Mouse (Mus musculus): ENCODE measurements at regions not wholly inside any gene's neighbourhood (a gene's known extent, or its start where the extent isn't known, plus 50 kb on each side); places are given as distances from the start of the nearest gene placed in this dataset.

DNA sequence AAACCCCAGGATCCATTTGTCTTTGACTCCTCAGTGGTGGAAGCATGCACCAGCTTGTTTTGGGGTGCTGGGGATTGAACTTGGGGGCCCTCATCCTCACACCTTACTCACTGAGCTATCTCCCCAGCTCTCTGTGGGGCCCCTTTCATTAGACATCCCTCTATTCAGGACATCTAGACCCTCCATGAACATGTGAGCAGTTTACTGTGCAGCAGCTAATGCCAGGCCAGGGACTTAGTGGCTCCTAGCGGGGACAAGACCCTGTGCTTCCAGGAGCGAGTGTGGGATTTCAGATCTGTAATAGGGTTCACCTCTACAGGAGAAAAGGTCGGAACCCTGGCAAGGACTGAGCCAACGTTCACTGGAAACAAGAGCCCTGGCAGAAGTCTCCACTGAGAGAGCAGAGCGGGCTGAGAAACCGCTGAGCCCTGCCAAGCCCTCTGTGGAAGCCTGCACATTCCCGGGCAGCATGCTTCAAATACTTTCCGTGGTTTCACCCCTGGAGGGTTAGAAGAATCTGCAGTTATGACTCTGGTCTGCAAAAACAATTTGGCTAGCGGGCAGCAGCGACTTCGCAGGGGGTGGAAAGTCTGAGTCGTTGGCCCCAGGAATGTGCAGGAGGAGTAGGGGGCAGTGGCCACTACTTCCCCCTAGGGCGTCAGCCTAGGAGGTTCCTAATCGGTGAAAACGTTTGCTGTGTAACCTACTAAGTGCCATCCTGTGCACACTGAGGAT is 125.6 kb downstream of the Smad6 start:
- peak; percentile 79 to 91 for DNase-seq

DNA sequence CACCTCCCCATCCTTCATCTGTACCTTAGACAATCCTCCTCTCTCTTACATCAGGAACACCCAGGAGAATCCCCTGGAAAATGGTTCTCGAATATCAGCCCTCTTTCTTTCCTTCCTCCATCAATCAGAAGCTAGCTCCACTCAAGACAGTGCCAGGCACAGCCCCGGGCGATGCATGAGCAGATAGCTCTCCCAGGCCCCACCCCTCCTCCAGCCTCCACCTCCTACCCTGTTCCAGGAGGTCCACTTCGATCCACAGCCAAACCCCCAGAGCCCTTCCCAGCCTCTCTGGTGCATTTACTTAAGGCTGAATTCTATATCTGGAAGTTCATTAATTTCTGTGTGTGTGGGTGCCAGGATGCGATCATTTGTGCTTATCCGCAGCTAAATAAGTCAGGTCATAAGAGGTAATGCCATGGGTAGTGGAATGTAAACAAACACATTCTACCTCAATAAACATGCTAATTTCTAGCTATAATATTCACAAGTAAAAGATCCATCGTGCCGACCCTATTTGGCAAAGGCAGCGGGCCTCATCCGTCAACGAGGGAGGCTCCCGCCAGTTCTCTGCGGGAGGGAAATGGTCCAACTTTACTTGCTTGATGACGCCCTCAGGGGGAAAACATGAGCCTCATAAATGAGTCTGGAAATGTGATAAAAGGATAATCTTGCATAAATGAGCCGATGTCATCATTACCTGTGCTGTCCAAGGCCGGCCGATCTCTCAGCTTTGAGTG is 129.5 kb downstream of the Smad6 start:
- DNase-seq = peak in 1 of 2 experiments; percentile 52

DNA sequence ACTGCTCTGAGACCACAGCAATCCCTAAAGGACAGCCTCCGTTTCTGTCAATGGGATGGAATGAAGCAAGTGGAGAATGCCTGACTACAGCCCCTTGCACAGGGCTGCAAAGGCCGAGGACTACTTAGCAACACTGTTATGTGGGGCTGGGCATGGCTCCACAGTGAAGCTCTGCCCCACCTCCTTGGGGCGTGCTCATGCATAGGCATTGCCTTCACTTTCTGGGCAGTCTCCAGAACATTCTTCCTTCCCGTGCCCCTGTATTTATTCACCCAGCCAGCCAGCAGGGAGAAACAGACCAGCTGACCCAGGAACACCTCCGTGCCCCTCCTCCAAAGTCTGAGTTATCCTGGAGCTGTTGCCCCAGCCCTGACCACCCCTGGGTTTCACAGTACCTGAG is 131.1 kb downstream of the Smad6 start:
- DNase-seq = peak; percentile 53 to 78

DNA sequence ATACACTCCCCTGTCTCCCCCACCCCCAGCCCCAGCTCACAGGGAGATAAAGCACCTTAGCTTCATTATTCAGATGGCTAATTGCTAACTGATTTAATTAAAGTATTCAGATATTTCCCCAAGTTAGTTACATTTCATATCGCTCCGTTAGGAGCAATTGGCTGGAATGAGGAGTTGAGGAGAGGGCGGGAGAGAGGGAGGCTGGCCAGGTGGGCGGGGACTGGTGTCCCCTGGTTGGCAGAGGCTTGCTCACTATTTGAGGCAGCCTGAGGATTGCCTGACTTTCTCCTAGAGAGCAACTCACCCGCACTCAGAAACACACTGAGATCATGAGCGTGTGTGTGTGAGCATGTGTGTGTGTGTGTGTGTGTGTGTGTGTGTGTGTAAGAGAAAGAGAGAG is 131.8 kb upstream of the Smad3 start:
- DNase-seq = peak in 1 of 2 experiments; percentile 42

DNA sequence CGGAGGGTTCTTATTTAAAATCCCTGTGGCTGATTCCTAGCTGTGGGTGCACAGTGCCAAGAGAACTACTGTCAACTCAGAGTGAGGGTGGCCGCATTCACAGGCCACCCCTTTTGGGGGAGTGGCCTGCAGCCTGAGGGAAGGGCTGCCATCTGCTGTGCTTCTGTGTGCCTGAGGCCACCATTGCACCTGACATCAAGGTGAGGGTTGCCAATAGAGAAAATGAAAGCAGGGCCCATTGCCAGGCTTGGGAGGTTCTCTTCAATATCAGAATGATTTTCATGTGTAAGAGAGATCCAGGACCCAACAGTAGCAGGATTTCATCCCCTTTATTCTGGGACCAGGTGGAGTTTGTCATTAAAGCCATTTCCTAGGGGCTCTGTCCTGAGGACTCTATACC is 127.2 kb upstream of the Smad3 start:
- peak in 1 of 2 experiments; percentile 33 for DNase-seq

DNA sequence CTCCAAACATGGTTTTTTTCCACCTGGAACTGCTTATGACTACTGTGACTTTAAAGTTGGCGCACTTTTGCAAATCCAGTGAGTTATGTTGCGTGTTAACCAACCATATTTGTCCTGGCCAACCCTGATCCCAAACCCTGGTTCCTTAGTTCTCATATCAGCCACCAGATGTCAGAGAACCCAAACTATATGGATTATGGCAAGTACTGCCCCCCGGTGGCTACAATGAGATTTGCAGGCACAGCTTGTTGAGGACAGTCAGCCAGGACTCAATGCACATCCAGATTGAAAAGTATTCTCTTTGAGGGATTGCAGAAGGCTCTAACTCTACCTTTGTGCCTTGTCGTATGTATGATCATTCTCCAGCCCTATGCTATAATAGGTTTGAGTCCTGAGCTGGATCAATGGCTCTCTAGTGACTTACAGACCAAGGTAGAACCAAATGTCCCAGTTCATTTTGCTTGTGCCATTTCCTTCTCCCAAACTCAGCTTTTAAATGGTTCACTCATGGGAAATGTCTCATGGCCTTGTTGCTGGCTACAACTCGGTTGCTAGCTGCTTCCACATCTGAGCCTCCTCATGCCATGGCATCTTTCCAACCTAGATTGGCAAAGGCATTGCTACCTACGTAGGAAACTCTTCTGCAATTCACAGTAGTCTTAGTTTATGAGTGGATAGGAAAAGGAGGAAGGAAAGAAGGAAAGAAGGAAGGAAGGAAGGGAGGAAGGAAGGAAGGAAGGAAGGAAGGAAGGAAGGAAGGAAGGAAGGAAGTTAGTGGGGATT is 126.1 kb upstream of the Smad3 start:
- DNase-seq = peak; percentile 28 to 41

DNA sequence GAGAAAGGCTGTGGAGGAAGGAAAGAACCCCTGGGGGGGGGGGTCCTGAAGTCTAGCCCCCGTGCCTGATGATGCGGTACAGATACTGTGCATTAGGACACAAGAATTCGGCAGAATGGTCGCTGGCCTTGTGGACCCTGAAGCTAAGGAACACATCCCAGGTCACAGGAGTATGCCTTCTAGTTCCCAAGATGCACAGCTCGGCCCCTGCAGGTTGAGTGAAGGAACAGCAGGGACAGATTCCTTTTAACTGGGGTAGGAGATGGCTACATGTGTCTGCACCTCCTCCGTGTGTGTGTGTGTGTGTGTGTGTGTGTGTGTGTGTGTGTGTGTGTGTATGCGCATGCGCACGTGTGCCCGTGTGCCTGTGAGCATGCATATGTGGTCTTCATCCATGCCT is 123.9 kb upstream of the Smad3 start:
- peak in 1 of 2 experiments; percentile 35 for DNase-seq

DNA sequence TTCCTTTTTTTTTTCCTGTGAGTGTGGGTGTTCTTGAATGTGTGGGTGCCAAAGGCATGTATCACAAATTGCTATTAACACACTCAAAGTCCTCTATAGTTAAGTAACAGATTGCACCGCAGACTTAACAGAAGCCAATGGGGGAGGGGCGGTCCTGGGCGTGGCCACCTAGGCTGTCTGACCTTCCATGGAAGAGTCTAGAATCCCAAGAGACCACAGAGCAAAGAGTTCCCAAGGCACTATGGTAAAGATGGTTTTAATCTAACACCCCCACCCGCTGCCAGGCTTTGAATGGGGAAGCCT is 123.4 kb upstream of the Smad3 start:
- peak in 1 of 2 experiments; percentile 36 for DNase-seq

DNA sequence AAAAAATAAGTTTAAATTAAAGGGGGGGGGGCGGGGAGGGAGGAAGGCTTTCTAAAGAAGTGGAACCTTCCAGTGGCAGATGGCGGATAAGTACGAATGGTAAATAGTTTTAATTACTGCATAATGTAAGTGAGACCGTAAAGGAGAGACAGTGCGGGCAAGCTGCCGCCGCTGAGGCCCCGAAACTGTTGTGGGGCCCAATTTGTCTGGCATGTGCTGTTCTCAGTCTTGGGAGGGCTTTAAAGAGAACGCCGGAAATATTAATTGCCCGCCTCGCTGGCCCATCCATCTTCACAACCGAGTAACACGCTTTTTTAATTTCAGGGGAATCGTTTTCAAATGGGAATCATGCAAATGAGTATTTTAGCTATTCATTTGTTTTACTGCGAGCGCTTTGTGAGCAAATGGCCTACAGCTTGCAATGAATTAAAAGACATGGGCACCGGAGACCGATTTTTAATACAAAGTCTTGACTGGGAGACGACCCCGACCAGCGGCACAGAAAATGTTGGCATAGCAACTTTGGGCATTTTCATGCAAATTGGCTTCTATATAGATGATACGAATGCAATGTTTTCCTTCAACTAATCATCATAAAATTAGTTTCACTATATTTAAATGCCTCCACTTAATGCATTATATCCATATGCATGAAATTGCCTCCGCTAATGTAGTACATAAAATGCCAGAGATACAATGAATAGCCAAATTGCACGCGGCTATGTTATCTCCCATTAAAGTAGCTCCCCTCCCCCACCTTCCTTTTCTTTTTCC is 122.9 kb upstream of the Smad3 start:
- no peak for DNase-seq

DNA sequence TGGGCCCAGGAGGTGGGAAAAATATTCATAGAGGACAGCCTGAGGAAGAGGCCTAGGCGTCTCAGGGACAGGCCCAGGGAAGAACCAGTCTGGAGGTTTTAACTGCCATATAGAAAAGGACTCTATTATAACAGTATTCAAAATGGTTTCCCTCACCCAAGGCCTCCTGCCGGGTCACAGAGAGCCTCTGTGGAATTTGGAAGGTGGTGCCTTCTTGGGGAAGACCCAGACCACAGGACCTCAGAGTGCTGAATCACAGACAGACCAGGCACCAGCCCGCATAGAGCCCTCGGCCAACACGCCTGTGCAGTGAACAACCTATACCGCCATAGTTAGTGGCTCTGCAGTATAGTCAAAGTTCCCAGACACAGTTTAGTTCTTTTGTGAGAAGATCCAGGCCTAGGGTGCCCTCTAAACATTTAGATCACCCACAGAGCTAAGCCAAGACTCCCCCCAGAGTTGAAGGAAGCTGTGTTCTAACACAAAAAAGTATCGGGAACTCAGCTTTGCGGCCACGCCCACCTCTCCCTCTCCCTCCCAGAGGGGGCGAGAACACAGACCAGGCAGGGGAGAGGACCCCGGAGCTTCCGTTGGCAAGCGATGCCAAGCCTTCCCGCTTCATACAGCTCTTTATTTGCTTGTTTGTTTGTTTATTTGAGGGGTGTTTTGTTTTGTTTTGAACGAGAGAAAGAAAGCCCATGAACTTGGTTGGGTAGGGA is 122.1 kb upstream of the Smad3 start:
- DNase-seq = peak in 1 of 2 experiments; percentile 6

DNA sequence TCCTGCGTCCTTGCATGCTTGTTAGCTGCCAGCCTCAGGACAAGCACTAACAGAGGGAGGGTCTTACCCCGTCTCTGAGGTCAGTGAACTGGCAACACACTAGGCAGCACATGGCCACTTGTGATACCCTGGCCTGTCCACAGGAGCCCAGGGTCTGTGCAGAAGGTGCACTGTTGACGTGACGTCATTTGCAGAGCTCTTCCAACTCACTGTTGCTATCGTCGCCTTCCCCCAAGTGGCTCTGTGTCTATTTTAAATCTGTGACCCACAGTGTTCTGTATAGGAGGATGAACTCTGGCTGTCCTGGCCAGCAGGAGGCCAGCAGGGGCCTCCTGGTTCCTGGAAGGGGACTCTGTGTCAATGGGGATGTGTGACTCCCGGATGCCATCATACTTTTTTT is 120.1 kb upstream of the Smad3 start:
- no peak for DNase-seq

DNA sequence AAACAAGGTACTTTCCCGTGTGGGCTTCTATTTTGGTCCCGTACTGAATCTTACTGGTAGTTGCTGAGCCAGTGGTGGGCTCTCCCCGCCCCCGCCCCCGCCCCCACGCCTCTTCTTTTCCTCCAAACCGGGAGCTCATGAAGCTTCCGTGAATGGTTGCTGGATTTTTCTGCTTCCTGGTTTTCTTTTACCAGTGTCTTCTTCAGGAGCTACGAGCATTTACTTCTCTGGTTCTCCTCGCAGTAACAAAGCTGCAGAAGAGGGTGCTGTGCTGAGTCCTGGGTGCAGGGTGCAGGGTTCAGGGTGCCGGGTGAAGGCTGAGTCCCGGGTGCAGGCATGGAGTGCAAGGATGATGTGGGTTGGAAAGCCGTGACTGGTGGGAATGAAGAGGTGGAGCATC is 119.1 kb upstream of the Smad3 start:
- no peak for DNase-seq

DNA sequence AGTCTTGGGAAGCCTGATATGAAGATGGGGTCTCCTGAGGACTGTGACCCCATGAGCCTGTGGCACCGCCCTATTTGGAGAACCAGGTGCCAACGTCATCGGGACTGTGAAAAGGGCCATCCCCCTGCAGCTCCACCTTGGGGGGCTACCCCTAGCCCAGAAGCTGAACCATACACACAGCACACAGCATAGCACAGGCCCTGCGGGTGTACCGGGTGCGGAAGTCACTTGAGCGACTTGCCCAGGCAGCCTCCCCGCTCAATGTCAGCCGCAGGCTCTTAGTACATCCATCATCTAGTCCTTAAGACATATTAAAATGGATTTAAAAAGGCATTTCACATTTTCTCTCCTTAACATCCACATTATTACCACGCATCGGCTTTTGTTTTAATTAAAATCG is 118.2 kb upstream of the Smad3 start:
- no peak for DNase-seq

DNA sequence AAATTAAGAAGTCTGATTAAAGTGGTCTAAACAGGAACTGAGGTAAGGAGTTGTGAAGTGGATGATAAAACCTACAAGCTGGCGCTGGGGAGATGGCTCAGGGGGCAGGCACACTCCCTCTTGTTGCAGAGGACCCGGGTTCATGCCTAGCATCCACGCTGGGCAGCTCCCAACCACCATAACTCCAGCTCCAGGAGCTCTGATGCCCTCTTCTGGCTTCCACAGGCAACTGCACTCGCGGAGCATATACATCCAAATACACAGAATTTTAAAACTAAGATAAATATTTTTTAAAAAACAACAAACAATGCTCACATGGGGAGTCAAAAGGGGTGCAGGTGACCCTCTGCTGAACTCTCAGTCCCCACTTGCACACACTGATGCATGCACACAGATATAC is 117.4 kb upstream of the Smad3 start:
- DNase-seq = peak in 1 of 2 experiments; percentile 20

DNA sequence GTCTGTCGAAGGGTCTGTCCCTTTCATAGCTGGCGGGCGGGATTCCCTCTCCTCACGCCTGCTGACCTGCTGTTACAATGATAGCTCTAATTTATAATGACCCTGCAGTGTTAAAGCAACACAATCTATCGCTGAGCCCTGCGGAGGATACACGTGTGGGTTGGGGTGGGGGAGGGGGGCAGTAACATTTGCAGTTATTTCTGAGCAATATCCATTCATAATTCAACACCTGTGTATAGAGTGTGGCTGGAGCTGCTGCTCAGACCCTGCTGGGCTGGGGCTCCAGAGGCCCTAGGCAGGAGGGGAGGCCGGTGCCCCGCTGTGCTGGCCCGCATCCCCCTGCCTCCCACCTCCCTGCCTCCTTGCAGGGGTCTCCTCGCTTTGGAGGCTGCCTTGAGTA is 106.6 kb upstream of the Smad3 start:
- no peak for DNase-seq

DNA sequence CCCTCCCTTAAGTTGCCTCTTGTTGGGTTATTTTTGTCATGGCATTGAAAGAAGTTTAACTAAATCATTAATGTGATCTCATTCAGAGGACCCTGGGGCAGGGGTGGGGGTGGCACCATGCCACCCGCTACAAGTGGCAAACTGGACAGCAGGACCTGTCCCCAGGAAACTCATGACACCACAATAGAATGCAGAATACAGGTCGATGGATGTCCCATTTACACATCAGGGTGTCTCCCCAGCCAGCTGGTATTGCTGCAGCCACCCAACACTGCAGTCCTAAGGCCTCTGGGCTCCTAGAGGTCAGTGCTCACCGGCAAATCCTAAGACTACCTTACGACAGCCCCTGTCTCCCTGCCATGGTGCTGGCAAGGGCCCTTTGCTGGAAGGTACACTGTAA is 105.5 kb upstream of the Smad3 start:
- no peak for DNase-seq

DNA sequence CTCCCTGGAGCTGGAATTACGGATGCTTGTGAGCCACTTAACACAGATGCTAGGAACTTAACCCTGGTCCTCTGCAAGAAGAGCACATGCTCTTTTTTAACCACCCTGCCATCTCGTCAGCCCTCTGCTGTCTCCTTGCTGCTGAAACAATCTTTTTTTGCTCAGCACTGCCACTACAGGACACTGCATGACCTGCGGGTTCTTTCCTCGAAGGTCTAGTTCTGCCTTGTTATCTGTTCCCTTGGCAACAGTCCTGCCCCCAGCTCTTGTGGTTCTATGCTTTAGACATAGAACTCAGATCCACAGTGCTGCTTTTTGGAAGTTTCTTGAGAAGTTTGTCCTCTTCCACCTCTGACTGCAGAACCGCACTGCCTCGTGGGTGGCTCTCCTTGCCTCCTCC is 104.6 kb upstream of the Smad3 start:
- DNase-seq = no peak

DNA sequence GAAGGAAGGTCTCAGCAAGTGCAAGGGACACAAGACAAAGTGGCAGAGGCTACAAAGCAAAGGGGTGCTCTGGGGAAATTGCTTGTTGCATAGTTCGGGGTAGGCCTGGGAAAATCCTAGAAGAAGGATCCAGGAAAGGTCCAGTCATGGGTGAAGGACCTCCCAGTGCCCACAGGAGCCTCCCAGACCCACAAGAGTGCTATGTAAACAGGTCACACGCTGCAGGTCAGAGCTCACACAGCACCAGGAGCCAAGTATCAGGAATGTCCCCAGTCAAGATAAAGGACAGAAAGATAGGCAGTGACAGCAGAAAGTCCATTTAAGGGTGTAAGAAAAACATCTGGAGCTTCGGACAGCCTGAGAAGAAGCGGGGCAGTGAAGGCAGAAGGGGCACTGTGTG is 103.6 kb upstream of the Smad3 start:
- no peak for DNase-seq

DNA sequence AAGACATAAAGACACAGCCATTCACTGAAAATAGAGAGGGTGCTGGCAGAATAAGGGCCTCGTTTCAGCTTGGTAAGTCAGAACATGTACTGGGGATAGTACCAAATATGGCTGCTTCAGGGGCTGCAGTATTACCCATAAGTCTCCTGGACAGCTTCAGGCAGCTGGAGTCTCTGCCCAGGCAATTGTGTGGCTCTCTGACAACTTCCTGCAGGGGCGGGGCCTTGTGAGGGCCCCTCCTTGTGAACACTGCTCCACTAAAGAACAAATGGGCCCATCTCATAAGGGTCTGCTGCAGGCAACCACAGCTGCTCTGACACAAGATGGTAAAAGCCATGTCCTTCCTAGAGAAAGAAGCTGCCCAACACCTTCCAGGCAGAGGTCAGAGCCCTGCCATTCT is 102.4 kb upstream of the Smad3 start:
- DNase-seq = no peak

DNA sequence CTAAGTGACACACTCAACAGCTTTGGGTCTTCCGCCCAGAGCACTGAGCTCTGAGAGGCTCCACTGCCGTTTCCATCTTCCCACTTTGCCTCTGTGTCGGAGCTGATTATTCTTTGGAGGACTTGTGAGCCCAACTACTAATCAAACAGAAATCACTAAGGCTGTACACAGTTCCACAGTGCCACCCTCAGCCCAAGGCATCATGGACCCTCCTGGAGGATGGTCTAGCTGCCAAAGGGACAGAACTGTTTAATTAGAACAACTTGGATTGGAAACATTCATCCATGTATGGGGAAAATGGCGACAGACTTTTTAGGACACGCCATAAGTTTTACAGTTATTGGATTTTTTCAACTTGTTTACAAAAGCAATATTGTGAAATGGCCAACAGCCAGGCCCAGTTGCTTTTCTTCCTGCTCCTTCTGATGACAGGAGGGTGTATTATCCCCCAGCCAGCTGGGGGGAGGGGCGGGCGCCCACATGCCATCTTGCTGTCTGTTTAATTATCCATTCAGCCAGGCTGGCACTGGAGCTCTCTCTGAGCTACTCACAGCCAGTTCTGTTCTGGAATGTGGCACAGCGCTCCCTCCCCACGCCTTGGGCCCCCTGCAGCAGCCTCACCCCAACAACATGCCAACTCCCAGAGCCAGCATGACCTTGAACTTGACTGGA is 98.4 kb upstream of the Smad3 start:
- peak; percentile 58 to 87 for DNase-seq

DNA sequence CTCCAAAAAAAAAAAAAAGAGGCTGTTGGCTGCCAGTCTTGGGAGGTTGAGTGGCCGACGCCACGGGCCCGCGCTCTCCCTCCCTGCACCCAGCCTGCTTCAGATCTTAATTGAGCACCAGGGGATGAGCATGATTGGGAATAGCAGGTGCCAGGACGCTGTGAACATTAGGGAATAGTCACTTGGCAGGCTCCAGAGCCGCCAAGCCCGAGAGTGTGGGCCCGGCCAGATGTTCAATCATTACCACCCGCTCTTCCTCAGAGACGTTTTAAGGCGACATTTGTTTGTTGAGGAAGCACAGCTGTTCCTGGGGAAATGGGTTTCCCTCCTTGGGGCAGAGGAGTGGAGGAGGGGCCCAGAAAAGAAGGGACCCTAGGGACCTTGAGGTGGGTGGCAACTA is 94.0 kb upstream of the Smad3 start:
- DNase-seq = no peak

DNA sequence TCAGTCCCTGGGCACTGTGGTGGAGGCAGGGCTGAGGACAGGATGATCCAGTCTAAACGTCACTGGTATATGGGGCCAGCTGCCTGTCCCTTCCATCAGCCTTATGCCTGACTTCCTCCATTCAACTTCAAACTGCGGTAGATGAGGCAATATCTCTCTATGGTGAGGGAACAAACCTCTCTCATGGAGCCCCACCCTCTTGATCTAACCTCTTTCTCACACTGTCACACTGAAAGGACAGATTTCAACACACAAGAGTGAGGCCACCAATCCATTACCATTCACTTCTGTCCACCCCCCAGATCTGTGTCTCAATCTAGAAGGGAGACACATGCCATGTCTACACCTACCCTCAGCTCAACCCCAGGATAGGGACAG is 92.5 kb upstream of the Smad3 start:
- no peak for DNase-seq
